Mouse (Mus musculus) layer of hippocampus, adult 9-11 months (tissue): ENCODE results near the gene Phlda2.

Experiments
- DNase-seq: peaks from one replicate; pipeline ENCODE4 v3.0.0; 2022

Phlda2 gene

GRCm38 (mm10) chr7:143461294-143461870, 41.6 kb downstream of the Phlda2 start:
- DNase-seq = no peak

- DNase-seq = peak; percentile 89
These were observed 42.1 kb downstream of the Phlda2 start, which contains the start of gene Cdkn1c for GRCm38 (mm10) chr7:143460874-143461273. Gene Cdkn1c, minus strand, starts transcription at chr7:143461050.

GRCm38 (mm10) chr7:143460217-143460834, 42.6 kb downstream of the Phlda2 start:
- DNase-seq = no peak

- DNase-seq = no peak
These were observed 43.4 kb downstream of the Phlda2 start for GRCm38 (mm10) chr7:143459332-143460211.

GRCm38 (mm10) chr7:143458963-143459331, 44.0 kb downstream of the Phlda2 start:
- no peak for DNase-seq
